Mouse (Mus musculus): Measurements from ENCODE around the gene Vmn1r117. TPM values are rescaled to one million over a fixed set of nuclear protein-coding genes. Genes with fewer than 3 reads are reported as not detected.

Gene Vmn1r117
- not detected in 2 replicates for polyA plus RNA-seq (2012; rRNA removed)

GRCm38 (mm10) chr7:20884021-20884420 lies at the start of gene Vmn1r117:
Vmn1r117 (minus strand) TSS chr7:20884121.

GRCm38 (mm10) chr7:20912247-20912646 lies 28.3 kb upstream of the Vmn1r117 start, which contains the start of gene Vmn1r118:
Vmn1r118 (minus strand) TSS chr7:20912347.

DNA sequence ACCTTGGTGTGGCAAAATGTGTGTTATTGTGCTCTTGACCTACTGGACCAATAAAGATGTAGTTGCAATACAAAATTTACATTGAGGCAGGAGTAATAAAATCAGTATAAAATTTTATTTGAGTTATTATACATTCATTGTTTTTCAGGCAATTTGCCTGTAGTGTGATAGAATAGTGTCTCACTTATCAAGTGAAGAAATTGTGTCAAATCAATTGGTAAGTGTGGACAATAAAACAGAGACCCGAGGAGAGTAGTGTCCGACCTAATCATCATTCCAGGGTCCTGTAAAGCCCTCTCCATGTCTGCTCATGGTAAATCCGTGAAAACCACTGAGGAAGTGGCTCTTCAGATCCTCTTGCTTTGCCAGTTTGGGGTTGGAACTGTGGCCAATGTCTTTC lies 12.0 kb downstream of the Vmn1r117 start, which contains the start of gene Vmn1r116:
TSS of gene Vmn1r116 (plus strand) at position 301 of the 400 bp plus-strand sequence.

DNA sequence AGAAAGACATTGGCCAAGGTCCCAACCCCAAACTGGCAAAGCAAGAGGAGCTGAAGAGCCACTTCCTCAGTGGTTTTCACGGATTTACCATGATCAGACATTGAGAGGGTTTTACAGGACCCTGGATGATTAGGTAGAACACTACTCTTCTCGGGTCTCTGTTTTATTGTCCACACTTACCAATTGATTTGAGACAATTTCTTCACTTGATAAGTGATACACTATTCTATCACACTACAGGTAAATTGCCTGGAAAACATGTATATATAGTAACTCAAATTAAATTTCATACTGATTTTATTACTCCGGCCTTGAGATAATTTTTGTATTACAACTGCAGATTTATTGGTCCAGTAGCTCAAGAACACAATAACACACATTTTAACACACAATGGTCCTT lies 39.0 kb downstream of the Vmn1r117 start, which contains the start of gene Vmn1r115:
TSS of gene Vmn1r115 (minus strand) at position 101 of the 400 bp plus-strand sequence.

Other genes with a start within 250 kb of the Vmn1r117 start
- gene Vmn1r107, start 215.2 kb downstream of the Vmn1r117 start, polyA plus RNA-seq (2012; rRNA removed): not detected in 2 replicates
- gene Vmn1r111, start 180.9 kb downstream of the Vmn1r117 start, polyA plus RNA-seq (2012; rRNA removed): not detected in 2 replicates
- gene Gm10668, start 153.5 kb downstream of the Vmn1r117 start, polyA plus RNA-seq (2012; rRNA removed): not detected in 2 replicates
- gene Vmn1r112, start 112.9 kb downstream of the Vmn1r117 start, polyA plus RNA-seq (2012; rRNA removed): not detected in 2 replicates
- gene Vmn1r113, start 96.8 kb downstream of the Vmn1r117 start, polyA plus RNA-seq (2012; rRNA removed): not detected in 2 replicates
- not detected in 2 replicates for gene Vmn1r114, start 71.9 kb downstream of the Vmn1r117 start, polyA plus RNA-seq (2012; rRNA removed)
- not detected in 2 replicates for gene Vmn1r115, start 39.1 kb downstream of the Vmn1r117 start, polyA plus RNA-seq (2012; rRNA removed)
- not detected in 2 replicates for gene Vmn1r116, start 11.9 kb downstream of the Vmn1r117 start, polyA plus RNA-seq (2012; rRNA removed)
- gene Vmn1r118, start 28.2 kb upstream of the Vmn1r117 start, polyA plus RNA-seq (2012; rRNA removed): not detected in 2 replicates
- gene Vmn1r119, start 128.3 kb upstream of the Vmn1r117 start, polyA plus RNA-seq (2012; rRNA removed): not detected in 2 replicates
- gene Vmn1r120, start 169.7 kb upstream of the Vmn1r117 start, polyA plus RNA-seq (2012; rRNA removed): not detected in 2 replicates
- not detected in 2 replicates for gene Vmn1r121, start 214.4 kb upstream of the Vmn1r117 start, polyA plus RNA-seq (2012; rRNA removed)

Data from liver, embryonic 18 days (tissue).